Mouse (Mus musculus): ENCODE data around the gene Pgm2. TPM values are rescaled to one million over a fixed set of nuclear protein-coding genes. Genes with fewer than 3 reads are reported as not detected.

The Pgm2 gene
- polyA plus RNA-seq, 1 experiment from 2014 or later: 25.4 TPM

DNA sequence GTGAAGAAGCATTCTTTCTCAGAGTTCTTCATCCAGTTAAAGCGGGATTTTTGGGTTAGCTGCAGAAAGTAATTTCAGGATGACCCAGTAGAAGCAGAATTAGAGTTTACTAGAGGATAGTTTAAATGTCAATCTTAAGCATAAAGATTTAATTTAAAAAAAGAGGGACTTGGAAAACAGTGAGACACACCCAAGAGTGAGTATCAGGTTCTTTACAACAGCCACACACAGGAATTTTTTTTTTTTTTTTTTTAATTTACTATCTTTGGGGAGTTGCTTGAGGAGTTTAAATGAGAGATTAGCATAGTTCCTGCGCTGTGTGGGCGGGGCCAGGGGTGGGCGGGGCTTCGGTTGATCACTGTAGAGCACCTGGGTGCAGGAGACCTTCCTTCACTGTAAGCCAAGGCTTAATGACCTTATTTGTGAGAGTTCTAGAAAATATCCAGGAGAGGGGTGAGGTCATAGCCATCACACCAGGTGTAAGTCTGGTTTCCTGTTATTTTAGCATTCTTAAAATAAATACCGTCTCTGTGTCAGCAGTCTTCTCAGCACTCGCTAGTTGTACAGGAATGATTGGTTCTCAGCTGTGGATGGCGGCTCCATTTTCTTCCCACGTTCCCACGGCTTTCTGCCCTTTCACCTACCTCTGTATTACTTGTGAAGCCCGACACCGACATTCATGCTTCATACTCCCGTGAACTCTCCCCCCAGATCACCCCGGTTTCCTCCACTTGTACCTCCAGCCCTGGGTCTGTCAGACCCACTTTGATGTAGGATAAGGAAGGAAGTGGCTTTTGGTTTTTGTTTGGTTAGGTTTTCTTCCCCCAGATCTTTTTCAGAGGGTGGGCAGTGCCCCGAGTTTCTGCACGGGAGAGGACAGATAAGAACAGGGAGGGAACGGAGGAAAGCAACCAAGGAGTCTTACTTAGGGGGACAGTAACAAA, 56.7 kb downstream of the Pgm2 start:
- ATAC-seq (ENCODE audit: low read depth) (peak; percentile 91), DNase-seq (peak; percentile 22)
- H3K4me2 ChIP-seq: peak overlapping the region; percentile 84
- no peaks in the 10 kb centered on the region for H3K36me3 ChIP-seq
- H3K4me3 ChIP-seq (replicated peaks): peak overlapping the region; percentile 58
- no peaks in the 10 kb centered on the region for H3K9me3 ChIP-seq (replicated peaks)
- WGBS (ENCODE audit: insufficient replicate concordance): 4% methylated on average over 17 of the region's 17 CpGs
- peak overlapping the region; percentile 77 for H3K27ac ChIP-seq
- 0 out of 2 replicates have a peak, but pooled peaks cover 3% of the 10 kb centered on the region for H3K27me3 ChIP-seq
- H3K9ac ChIP-seq: peak overlapping the region; percentile 67
- H3K4me1 ChIP-seq (replicated peaks): peaks cover 20% of the 10 kb centered on the region

DNA sequence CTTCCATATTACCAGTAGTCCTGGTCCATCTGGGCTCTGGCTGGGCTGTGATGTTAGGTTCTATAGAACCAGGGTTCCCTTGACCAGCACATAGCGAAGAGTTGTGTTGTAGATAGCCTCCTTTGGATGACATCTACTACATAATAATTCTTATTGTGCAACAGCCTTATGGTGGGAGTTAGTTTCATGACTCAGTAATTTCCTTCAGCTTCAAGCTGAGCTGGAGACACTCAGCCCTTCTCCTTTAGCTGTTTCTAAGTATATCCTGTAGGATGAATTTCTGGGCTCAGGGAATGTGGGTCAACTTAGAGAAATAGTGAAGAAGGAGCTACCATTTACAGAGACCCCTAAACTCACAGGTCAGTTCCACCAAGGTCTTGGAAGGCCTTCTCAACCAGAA, 60.6 kb downstream of the Pgm2 start:
- no peak overlapping the region for H3K9ac ChIP-seq
- H3K4me2 ChIP-seq: no peak overlapping the region
- peaks cover 43% of the 10 kb centered on the region for H3K4me1 ChIP-seq (replicated peaks)
- 68% methylated on average over 1 of the region's 1 CpGs for WGBS (ENCODE audit: insufficient replicate concordance)
- H3K4me3 ChIP-seq (replicated peaks): no peak overlapping the region
- no peak overlapping the region for H3K27ac ChIP-seq
- H3K9me3 ChIP-seq (replicated peaks): no peaks in the 10 kb centered on the region
- ATAC-seq (ENCODE audit: low read depth) (no peak), DNase-seq (no peak)
- H3K27me3 ChIP-seq: peaks cover 4% of the 10 kb centered on the region
- no peaks in the 10 kb centered on the region for H3K36me3 ChIP-seq

DNA sequence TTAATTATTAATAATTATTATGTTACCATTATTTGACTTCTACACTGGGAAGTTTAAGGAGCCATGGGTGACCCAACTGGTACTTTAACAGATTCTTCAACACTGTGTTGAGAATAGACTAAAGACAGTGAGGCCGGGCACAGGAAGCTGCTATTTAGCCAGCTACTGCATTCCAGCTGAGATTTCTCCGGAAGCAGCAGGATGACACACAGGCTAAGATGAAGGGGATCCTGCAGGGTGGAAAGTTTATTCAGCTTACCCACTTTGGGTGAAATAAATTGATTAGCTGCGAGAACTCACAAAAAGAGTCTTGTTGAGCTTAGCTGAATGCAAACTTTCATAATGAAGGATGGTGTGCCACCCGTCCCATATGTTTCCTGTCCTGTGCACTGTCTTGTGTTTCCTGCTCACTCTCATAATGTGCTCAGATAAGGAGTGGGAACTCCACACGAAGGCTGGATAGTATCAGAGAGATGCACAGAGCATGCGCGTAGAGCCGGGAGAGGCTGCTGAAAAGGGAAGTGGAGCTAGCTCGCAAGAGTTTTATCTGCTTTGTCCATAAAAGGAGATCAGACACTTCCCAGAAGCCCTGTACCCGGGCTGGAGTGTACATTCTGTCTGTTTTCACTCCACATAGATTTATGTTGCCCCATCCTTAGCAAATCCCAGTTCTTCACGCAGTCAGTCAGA, 63.3 kb downstream of the Pgm2 start, which contains the start of gene Tbc1d1:
TSS of gene Tbc1d1 (plus strand) at position 445 of the 690 bp plus-strand sequence.
- H3K9ac ChIP-seq: peak within 1 kb of the TSS; percentile 59
- H3K4me2 ChIP-seq: peak within 1 kb of the TSS; percentile 63
- H3K4me3 ChIP-seq (replicated peaks): peak within 1 kb of the TSS; percentile 36
- peaks cover 48% of the 10 kb centered on the region for H3K4me1 ChIP-seq (replicated peaks)
- no peaks in the 10 kb centered on the region for H3K9me3 ChIP-seq (replicated peaks)
- DNase-seq: peak; percentile 40
- H3K27ac ChIP-seq: peak within 1 kb of the TSS; percentile 57
- no peaks in the 10 kb centered on the region for H3K36me3 ChIP-seq
- peak; percentile 71 for ATAC-seq (ENCODE audit: low read depth)
- 11% methylated on average over 11 of the region's 11 CpGs for WGBS (ENCODE audit: insufficient replicate concordance)
- H3K27me3 ChIP-seq: peaks cover 21% of the 10 kb centered on the region

DNA sequence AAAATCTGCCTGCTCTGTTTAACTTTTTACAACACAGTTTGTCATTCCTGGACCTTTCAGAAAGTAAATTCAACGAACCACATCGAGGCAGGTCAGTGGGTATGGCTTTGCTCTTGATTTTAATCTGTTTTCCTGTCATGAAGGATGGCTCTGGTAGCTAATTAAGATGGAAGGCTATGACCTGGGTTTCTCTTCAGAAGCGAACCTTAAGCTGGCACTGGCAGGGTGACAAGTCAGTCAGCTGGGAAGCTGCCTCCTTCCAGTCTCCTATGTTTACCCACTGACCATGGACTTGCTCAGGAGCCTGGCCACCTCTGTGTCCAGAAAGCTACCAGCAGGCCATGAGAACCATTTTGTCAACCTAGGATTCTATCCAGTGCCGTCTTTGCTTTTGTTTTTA, 63.8 kb downstream of the Pgm2 start:
- Histone ChIP-seq H3K27ac (peak overlapping the region; percentile 57), H3K4me2 (peak overlapping the region; percentile 63), H3K9ac (peak overlapping the region; percentile 59), H3K27me3 (peaks cover 21% of the 10 kb centered on the region), H3K4me3 (replicated peaks) (peak overlapping the region; percentile 36), H3K9me3 (replicated peaks) (no peaks in the 10 kb centered on the region), H3K36me3 (no peaks in the 10 kb centered on the region), H3K4me1 (replicated peaks) (peaks cover 54% of the 10 kb centered on the region)
- DNase-seq (no peak), ATAC-seq (ENCODE audit: low read depth) (no peak)
- WGBS (ENCODE audit: insufficient replicate concordance): 23% methylated on average over 4 of the region's 4 CpGs

DNA sequence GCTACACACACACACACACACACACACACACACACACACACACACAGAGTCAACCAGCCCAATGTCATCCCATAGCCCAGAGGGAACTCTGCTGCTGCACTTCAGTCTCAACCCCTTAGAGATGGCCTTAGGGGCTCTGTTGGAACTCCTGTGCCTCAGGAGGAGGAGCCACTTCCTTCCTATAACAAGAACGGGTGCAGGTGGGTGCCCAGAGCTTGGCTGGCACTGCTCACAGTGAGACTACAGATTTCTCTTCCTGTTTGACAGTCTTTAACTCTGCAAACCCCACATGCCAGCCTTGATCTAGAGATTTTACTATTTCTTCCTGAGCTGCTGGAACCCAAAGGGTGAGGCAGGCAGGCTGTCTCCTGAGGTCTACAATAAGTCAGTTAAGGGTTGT, 65.2 kb downstream of the Pgm2 start:
- H3K4me2 ChIP-seq: no peak overlapping the region; the same call in 1 of the 2 replicates
- no peak overlapping the region for H3K27ac ChIP-seq
- WGBS (ENCODE audit: insufficient replicate concordance): 57% methylated on average over 1 of the region's 1 CpGs
- ATAC-seq (ENCODE audit: low read depth) (no peak), DNase-seq (no peak)
- H3K27me3 ChIP-seq: peaks cover 21% of the 10 kb centered on the region
- no peaks in the 10 kb centered on the region for H3K36me3 ChIP-seq
- H3K9me3 ChIP-seq (replicated peaks): no peaks in the 10 kb centered on the region
- no peak overlapping the region for H3K9ac ChIP-seq
- H3K4me1 ChIP-seq (replicated peaks): peaks cover 67% of the 10 kb centered on the region
- no peak overlapping the region for H3K4me3 ChIP-seq (replicated peaks)

DNA sequence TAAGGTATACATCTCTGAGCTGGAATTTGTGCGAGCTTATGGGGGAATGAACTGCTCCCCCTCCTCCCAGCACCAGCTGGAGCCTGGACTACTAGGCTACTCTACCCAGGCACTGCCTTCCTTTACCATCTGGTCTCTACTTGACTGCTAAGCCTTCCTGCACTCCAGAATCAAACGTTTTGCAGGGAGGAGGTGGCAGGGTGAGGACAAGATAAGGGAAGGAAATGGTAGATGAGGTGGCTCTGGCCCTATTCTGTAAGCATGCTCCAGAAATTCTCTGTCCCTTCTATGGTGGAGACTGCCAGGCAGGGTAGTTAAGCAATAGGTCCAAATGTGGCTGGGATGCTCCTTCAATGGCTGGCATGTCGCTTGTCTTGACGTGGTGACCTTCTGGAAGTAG, 65.8 kb downstream of the Pgm2 start:
- H3K27ac ChIP-seq: no peak overlapping the region; the same call in 1 of the 2 replicates
- 25% methylated on average over 4 of the region's 4 CpGs for WGBS (ENCODE audit: insufficient replicate concordance)
- H3K9me3 ChIP-seq (replicated peaks): no peaks in the 10 kb centered on the region
- H3K4me3 ChIP-seq (replicated peaks): peak overlapping the region; percentile 76; the same call in 1 of the 2 replicates
- H3K36me3 ChIP-seq: no peaks in the 10 kb centered on the region
- peak; percentile 42 for ATAC-seq (ENCODE audit: low read depth)
- peak overlapping the region; percentile 99 for H3K4me2 ChIP-seq
- H3K4me1 ChIP-seq (replicated peaks): peaks cover 73% of the 10 kb centered on the region
- peak; percentile 11 for DNase-seq
- peaks cover 21% of the 10 kb centered on the region for H3K27me3 ChIP-seq
- 0 out of 2 replicates have a peak overlapping the region, but pooled peaks have one; percentile 78 for H3K9ac ChIP-seq

DNA sequence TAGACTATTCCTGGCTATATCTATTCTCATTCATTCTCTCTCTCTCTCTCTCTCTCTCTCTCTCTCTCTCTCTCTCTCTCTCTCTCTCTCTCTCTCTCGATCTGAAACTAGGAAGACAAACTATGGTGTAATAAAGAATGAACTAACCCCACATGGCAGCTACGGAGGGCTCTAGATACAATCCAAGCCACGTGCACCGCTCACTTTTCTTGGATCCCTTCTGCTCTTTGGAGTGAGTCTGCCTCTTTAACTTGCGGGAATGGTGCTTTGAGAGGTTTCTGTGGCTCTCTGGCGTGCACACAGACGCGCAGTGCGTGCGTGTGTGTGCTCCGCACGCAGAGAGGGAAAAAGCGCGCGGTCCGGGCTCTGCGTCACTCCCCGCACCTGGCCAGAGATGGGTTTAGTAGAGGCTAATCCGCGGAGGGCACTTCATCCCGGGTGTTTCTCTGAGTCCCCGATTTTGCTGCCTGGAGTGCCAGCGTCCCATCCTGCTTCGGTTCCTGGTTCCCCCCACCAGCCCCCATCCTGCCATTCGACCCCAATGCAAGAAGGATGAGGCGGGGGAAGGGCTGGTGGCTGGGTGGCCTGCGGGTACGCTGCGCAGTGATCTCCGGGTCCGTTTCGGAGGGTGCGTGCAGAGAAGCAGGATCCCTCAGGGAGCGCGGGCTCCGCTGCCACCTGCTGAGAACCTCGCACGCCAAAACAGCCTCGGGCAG, 66.5 kb downstream of the Pgm2 start:
- Histone ChIP-seq H3K4me3 (replicated peaks) (peak overlapping the region; percentile 76), H3K27me3 (peaks cover 21% of the 10 kb centered on the region), H3K4me2 (peak overlapping the region; percentile 99), H3K9ac (peak overlapping the region; percentile 78), H3K9me3 (replicated peaks) (no peaks in the 10 kb centered on the region), H3K27ac (no peak overlapping the region), H3K36me3 (no peaks in the 10 kb centered on the region), H3K4me1 (replicated peaks) (peaks cover 73% of the 10 kb centered on the region)
- no peak for ATAC-seq (ENCODE audit: low read depth)
- peak; percentile 10 for DNase-seq
- WGBS (ENCODE audit: insufficient replicate concordance): under 1% methylated on average over 39 of the region's 39 CpGs

DNA sequence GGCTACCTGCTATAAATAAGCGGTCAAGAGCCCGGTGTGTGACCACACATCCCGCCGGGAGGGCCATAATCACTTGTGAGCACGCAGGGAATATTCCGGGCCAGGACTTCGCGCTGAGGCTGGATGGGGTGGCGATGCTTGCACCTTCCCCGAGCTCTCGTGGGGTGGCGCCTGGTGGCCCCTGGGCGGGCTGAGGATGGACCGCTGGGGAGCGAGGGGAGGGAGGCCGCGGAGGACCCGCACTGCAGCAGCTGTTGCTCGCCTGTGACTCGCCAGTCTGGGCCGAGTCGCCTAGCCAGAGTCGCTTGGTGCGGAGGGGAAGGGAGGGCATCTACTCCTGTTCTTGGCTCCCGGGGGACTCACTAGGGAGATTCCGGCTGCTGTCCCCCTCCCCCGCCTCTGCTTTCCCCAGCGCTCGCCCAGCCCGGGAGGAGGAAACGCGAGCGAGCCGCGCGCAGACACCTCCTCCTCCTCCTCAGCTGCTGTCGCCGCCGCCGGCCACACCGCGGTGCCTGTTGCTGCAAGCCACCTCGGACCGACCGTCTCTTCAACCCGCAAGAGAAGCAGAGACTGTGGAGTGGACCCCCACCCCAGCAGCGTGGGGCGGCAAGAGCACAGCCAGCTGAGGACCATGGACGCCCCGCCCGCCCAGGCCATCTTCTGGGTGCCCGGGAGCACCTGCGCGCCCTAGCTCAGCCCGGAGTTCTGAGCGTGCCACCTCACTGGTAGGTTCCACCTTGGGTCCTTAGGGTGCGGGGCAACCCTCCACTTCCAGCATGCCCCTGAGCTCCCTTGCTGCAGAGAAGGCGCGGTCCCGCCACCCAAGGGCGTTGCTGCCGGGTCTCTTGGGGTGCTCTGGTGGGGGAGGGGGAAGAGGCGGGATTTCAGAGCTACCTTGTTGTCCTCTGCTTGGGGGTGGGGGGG, 67.3 kb downstream of the Pgm2 start:
- peak overlapping the region; percentile 99 for H3K4me2 ChIP-seq
- H3K4me3 ChIP-seq (replicated peaks): peak overlapping the region; percentile 76
- peak; percentile 45 for ATAC-seq (ENCODE audit: low read depth)
- peak overlapping the region; percentile 78 for H3K9ac ChIP-seq
- peak; percentile 24 for DNase-seq
- peaks cover 74% of the 10 kb centered on the region for H3K4me1 ChIP-seq (replicated peaks)
- H3K9me3 ChIP-seq (replicated peaks): no peaks in the 10 kb centered on the region
- peak overlapping the region; percentile 47 for H3K27ac ChIP-seq
- under 1% methylated on average over 62 of the region's 63 CpGs for WGBS (ENCODE audit: insufficient replicate concordance)
- H3K27me3 ChIP-seq: peaks cover 21% of the 10 kb centered on the region
- no peaks in the 10 kb centered on the region for H3K36me3 ChIP-seq

DNA sequence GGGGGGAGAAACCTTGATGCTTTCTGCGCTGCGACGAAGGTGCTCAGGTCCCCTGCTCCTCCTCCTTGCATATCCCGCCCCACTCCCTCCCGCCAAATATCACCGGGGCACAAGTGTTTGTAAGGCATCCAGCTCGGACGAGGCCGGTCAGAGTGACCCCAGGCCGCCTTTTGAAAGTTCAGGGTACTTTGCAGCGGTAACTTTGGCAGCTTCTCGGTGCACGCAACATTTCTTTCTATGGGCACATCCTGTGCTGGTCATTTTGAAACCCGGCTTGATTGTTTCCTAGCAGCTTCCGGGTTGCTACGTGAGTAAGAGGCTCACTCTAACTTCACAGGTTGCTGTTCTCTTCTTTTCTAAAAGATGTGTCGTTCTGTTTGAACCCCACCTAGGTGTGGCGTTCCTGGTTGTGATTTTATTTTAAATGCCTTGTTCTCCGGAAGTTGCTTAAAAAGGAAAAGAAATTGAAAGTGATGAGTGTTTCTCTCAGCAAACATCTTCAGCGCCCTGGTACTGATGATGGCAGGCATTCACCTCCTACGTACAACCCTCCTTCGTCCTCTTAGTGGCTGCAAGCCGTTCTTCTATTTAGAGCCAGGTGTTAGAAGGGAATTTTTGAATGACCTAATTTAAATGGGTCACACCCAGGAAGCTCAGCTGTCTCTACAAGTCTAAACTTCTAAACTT, 68.1 kb downstream of the Pgm2 start:
- peak overlapping the region; percentile 58 for H3K27ac ChIP-seq
- H3K4me2 ChIP-seq: peak overlapping the region; percentile 99
- no peaks in the 10 kb centered on the region for H3K36me3 ChIP-seq
- H3K4me1 ChIP-seq (replicated peaks): peaks cover 79% of the 10 kb centered on the region
- peak overlapping the region; percentile 78 for H3K9ac ChIP-seq
- DNase-seq (no peak), ATAC-seq (ENCODE audit: low read depth) (no peak)
- H3K27me3 ChIP-seq: peaks cover 21% of the 10 kb centered on the region
- peak overlapping the region; percentile 76 for H3K4me3 ChIP-seq (replicated peaks)
- no peaks in the 10 kb centered on the region for H3K9me3 ChIP-seq (replicated peaks)
- under 1% methylated on average over 23 of the region's 23 CpGs for WGBS (ENCODE audit: insufficient replicate concordance)

DNA sequence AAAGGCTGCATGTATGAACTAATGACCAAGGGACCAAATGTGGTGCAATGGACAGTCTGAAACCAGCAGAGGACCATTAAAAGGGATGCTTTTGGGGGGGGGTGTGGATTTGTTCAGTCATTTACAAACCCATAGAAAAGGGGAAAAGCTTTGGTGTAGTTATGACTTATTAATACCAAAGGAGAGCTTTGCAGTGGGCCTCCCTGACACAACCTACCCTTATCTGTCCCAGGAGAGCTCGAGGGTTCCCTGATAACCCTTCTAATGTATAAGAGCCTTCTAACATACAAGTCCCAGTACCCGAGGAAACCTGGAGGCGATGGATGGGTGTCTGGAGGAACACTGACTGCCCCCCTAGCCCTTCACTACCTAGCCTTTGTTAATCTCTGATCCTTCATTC, 69.2 kb downstream of the Pgm2 start:
- Histone ChIP-seq H3K27ac (peak overlapping the region; percentile 58), H3K4me3 (replicated peaks) (peak overlapping the region; percentile 76), H3K27me3 (peaks cover 21% of the 10 kb centered on the region), H3K9ac (no peak overlapping the region), H3K4me1 (replicated peaks) (peaks cover 69% of the 10 kb centered on the region), H3K4me2 (peak overlapping the region; percentile 99), H3K9me3 (replicated peaks) (no peaks in the 10 kb centered on the region), H3K36me3 (no peaks in the 10 kb centered on the region)
- WGBS (ENCODE audit: insufficient replicate concordance): 24% methylated on average over 3 of the region's 3 CpGs
- ATAC-seq (ENCODE audit: low read depth) (peak; percentile 58), DNase-seq (no peak)
